Mouse (Mus musculus): Measurements from ENCODE around the gene 2010003K11Rik. TPM values are rescaled to one million over a fixed set of nuclear protein-coding genes. Genes with fewer than 3 reads are reported as not detected.

2010003K11Rik gene
- polyA plus RNA-seq, 1 experiment from 2014 or later, result not detected

DNA sequence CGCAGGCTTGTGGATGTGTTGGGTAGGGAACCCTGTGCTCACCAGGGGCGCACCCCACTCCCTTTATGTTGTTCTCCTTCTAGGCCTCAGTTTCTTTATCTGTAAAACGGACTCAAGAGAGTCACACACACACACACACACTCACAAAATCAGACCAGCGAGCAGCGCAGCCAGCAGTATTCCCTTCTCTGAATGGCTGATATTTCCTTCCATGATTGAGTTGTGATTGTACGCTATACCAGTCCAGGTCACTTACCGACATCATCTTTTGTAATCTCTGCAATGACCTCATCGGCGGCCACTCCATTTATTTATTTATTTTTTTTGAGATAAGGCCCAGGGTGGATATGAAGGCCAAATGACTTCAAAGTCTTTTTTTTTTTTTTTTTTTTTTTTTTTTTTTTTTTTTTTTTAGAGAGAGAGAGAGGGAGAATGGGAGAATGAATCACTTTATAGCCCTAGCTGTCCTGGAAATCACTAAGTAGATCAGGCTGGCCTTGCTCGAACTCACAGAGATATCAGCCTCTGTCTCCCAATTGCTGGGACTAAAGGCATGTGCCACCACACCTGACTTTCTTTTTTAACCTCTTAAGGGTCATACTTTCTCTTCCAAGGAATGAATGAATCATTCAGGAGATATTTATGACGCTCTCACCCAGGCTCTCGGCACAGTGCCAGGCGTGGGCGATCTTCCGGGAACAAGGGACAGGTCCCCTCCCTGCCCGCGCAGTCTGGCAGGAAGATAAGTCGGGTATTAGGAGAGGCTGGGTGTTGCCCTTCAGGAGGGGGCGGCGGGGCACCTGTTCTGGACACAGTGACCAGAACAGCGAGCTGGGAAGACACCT, 20.8 kb downstream of the 2010003K11Rik start, which contains the start of gene Syt12:
Gene Syt12, minus strand, starts transcription at position 103 of the 845 bp plus-strand sequence.
- 9% methylated on average over 21 of the region's 21 CpGs for WGBS
- H3K4me1 ChIP-seq (replicated peaks), result peaks cover 17% of the 10 kb centered on the region
- H3K9ac ChIP-seq, result peak within 1 kb of the TSS; percentile 42
- ATAC-seq (replicated peaks; ENCODE audit: insufficient number of reproducible peaks, insufficient read depth, low FRiP score, low read depth), result 0 out of 2 replicates have a peak, but pooled peaks have one; percentile 23
- peak within 1 kb of the TSS; percentile 54 for H3K4me3 ChIP-seq
- H3K27ac ChIP-seq, result no peak within 1 kb of the TSS
- no peaks in the 10 kb centered on the region for H3K9me3 ChIP-seq (replicated peaks)
- peaks cover 31% of the 10 kb centered on the region for H3K27me3 ChIP-seq
- peak within 1 kb of the TSS; percentile 94 for H3K4me2 ChIP-seq
- H3K36me3 ChIP-seq, result no peaks in the 10 kb centered on the region

- Histone ChIP-seq H3K36me3 (no peaks in the 10 kb centered on the region), H3K9me3 (replicated peaks) (no peaks in the 10 kb centered on the region), H3K4me2 (peak overlapping the region; percentile 94), H3K4me1 (replicated peaks) (peaks cover 17% of the 10 kb centered on the region), H3K4me3 (peak overlapping the region; percentile 54), H3K27me3 (peaks cover 31% of the 10 kb centered on the region), H3K27ac (no peak overlapping the region), H3K9ac (peak overlapping the region; percentile 42)
- ATAC-seq (replicated peaks; ENCODE audit: insufficient number of reproducible peaks, insufficient read depth, low FRiP score, low read depth), result peak; percentile 67
- WGBS, result 1% methylated on average over 70 of the region's 70 CpGs
These were observed 21.7 kb downstream of the 2010003K11Rik start for GRCm38 (mm10) chr19:4476601-4477257.

DNA sequence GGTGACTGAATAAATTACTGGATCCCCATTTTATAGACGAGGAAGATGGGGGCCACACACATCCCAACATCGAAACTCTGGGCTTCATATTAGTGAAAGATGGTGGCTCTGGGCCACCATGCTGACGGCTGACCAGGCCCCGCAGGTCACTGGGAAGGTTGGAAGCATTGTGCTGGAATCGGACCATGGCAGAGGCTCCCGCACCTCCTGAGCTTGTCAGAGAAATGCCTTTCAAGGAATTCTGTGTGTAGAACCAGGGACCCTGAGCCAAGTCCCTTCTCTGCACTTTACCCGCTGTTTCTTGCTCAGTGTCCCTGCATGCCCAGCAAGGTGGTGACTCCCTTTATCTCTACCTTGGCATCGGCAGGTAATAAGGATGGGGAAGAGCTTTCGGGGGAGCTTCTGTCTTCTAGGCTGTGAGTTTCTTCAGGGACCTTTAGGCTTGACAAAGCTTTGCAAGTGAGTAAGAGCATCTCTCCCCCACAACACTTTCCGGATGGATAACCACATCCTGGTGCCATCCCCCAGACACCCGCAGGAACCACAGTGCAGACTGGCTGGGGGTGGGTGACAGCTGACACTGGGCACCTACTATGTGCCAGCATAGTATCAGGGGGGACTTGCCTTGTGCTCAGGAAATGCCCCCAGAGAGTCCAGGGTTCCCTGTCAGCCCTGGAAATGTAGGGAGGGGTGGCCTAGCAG, 23.0 kb downstream of the 2010003K11Rik start:
- 76% methylated on average over 11 of the region's 11 CpGs for WGBS
- Histone ChIP-seq H3K9ac (no peak overlapping the region), H3K4me3 (no peak overlapping the region), H3K4me1 (replicated peaks) (peaks cover 17% of the 10 kb centered on the region), H3K27ac (no peak overlapping the region), H3K36me3 (no peaks in the 10 kb centered on the region), H3K4me2 (no peak overlapping the region), H3K9me3 (replicated peaks) (no peaks in the 10 kb centered on the region), H3K27me3 (peaks cover 31% of the 10 kb centered on the region)
- no peak for ATAC-seq (replicated peaks; ENCODE audit: insufficient number of reproducible peaks, insufficient read depth, low FRiP score, low read depth)

DNA sequence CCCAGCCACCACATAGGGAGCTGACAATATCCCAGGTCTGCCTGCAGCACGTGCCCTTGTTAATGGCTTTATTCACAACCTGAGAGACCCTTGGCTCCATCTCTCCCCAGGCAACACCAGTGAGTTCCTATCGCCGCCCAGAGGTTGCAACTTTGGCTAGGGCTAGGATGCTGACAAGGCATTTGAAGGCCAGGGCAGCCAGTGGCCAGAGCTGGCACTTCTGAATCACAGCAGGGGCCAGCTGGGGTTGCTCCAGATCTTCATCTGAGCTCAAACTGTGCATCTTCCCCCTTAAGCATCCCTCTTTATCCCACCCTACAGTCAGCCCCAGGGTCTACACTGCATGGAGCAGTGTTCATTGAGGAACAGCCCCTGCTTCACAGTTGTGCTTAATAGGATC, 23.6 kb downstream of the 2010003K11Rik start:
- Histone ChIP-seq H3K27ac (no peak overlapping the region), H3K4me1 (replicated peaks) (peaks cover 17% of the 10 kb centered on the region), H3K9ac (no peak overlapping the region), H3K9me3 (replicated peaks) (no peaks in the 10 kb centered on the region), H3K27me3 (peaks cover 31% of the 10 kb centered on the region), H3K4me2 (no peak overlapping the region), H3K36me3 (no peaks in the 10 kb centered on the region), H3K4me3 (no peak overlapping the region)
- WGBS, result 52% methylated on average over 3 of the region's 3 CpGs
- no peak for ATAC-seq (replicated peaks; ENCODE audit: insufficient number of reproducible peaks, insufficient read depth, low FRiP score, low read depth)

DNA sequence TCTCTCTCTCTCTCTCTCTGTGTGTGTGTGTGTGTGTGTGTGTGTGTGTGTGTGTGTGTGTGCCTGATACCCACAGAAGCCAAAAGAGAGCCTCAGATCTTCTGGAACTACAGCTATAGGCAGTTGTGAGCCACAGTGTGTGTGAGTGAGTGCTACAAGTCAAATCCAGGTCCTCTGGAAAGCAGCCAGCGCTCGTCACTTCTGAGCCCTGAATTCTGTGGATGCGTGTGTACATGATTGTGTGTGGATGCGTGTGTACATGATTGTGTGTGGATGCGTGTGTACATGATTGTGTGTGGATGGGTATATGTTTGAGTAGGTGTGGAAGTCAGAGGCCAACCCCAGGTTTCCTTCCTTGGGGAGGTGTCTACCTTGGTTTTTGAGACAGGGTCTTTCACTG, 24.8 kb downstream of the 2010003K11Rik start:
- Histone ChIP-seq H3K9me3 (replicated peaks) (no peaks in the 10 kb centered on the region), H3K27me3 (peaks cover 34% of the 10 kb centered on the region)
- no peak for ATAC-seq (replicated peaks; ENCODE audit: insufficient number of reproducible peaks, insufficient read depth, low FRiP score, low read depth)

DNA sequence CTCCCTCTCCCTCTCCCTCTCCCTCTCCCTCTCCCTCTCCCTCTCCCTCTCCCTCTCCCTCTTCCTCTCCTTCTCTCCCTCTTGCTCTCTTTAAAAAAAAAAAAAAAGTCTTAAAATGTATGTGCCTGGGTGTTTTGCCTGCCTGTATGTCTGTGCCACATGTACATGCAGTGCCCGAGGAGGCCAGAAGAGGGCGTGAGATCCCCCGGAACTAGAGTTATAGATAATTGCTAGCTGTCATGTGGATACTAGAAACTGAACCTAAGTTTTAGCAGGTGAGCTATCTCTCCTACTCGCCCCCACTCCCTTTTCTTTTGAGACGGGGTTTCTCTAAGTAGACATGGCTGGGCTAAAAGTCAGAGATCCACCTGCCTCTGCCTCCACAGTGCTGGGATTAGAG, 30.0 kb downstream of the 2010003K11Rik start:
- Histone ChIP-seq H3K4me3 (no peak overlapping the region), H3K4me1 (replicated peaks) (no peaks in the 10 kb centered on the region), H3K9ac (no peak overlapping the region), H3K27me3 (peaks cover 3% of the 10 kb centered on the region; the same call in 1 of the 2 replicates), H3K4me2 (no peak overlapping the region), H3K9me3 (replicated peaks) (no peaks in the 10 kb centered on the region), H3K27ac (no peak overlapping the region), H3K36me3 (no peaks in the 10 kb centered on the region)
- WGBS, result 31% methylated on average over 5 of the region's 5 CpGs
- ATAC-seq (replicated peaks; ENCODE audit: insufficient number of reproducible peaks, insufficient read depth, low FRiP score, low read depth), result no peak

More for the DNA sequence above, 24.8 kb downstream of the 2010003K11Rik start:
- WGBS, result 83% methylated on average over 5 of the region's 5 CpGs
- Histone ChIP-seq H3K9ac (no peak overlapping the region), H3K4me3 (no peak overlapping the region), H3K36me3 (no peaks in the 10 kb centered on the region), H3K4me2 (no peak overlapping the region), H3K4me1 (replicated peaks) (peaks cover 17% of the 10 kb centered on the region), H3K27ac (no peak overlapping the region)

DNA sequence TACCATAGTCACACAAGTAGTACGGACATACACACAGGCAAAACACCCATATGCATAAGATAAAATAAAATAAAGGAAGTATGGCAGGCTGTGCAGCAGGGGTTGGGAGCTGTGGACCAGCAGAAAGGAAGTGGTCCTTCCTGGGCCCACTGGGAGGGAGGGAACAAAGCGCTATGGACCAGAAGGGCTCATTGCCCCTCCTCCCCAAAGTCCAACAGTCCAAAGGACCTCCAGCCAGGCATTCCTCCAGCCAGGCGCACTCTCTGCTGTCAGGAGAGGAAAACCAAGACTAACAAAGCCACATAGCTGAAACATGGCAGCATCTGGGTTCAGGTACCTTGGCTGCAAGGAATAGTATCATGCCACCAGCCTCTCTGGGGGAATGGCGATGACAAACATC, 33.7 kb downstream of the 2010003K11Rik start:
- 85% methylated on average over 4 of the region's 4 CpGs for WGBS
- Histone ChIP-seq H3K36me3 (no peaks in the 10 kb centered on the region), H3K4me3 (no peak overlapping the region), H3K4me2 (no peak overlapping the region), H3K9me3 (replicated peaks) (no peaks in the 10 kb centered on the region), H3K4me1 (replicated peaks) (no peaks in the 10 kb centered on the region), H3K27ac (no peak overlapping the region), H3K9ac (no peak overlapping the region), H3K27me3 (0 out of 2 replicates have a peak, but pooled peaks cover 3% of the 10 kb centered on the region)
- ATAC-seq (replicated peaks; ENCODE audit: insufficient number of reproducible peaks, insufficient read depth, low FRiP score, low read depth), result no peak

DNA sequence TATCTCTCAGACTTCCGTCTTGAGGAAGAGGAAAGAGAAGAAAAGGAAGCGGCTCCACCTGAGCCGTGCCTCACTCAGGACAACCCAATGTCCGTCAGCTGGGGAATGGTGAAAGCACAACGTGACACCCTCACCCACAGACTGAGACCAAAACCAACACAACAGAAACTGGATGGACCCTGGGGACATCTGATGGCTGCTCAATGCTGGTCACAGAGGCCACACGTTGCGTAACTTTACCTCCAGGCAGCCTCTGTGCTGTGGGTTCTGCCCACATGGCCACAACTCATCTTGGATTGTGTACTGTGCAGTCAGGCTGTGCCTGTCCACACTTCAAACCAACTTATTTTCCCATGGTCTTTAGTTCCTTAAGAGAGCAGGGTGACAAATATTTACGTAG, 36.4 kb downstream of the 2010003K11Rik start:
- no peak overlapping the region for H3K9ac ChIP-seq
- H3K9me3 ChIP-seq (replicated peaks), result no peaks in the 10 kb centered on the region
- no peaks in the 10 kb centered on the region for H3K36me3 ChIP-seq
- H3K4me3 ChIP-seq, result no peak overlapping the region
- H3K4me1 ChIP-seq (replicated peaks), result no peaks in the 10 kb centered on the region
- H3K27ac ChIP-seq, result no peak overlapping the region
- no peak for ATAC-seq (replicated peaks; ENCODE audit: insufficient number of reproducible peaks, insufficient read depth, low FRiP score, low read depth)
- no peak overlapping the region for H3K4me2 ChIP-seq
- 68% methylated on average over 8 of the region's 8 CpGs for WGBS
- no peaks in the 10 kb centered on the region for H3K27me3 ChIP-seq

GRCm38 (mm10) chr19:4456227-4456626, 42.2 kb downstream of the 2010003K11Rik start:
- no peak for ATAC-seq (replicated peaks; ENCODE audit: insufficient number of reproducible peaks, insufficient read depth, low FRiP score, low read depth)
- H3K4me2 ChIP-seq, result no peak overlapping the region
- no peak overlapping the region for H3K9ac ChIP-seq
- no peak overlapping the region for H3K27ac ChIP-seq
- H3K36me3 ChIP-seq, result no peaks in the 10 kb centered on the region
- 14% methylated on average over 11 of the region's 11 CpGs for WGBS
- 0 out of 2 replicates have a peak, but pooled peaks cover 7% of the 10 kb centered on the region for H3K27me3 ChIP-seq
- peaks cover 7% of the 10 kb centered on the region; the same call in 1 of the 2 replicates for H3K4me1 ChIP-seq (replicated peaks)
- H3K9me3 ChIP-seq (replicated peaks), result no peaks in the 10 kb centered on the region
- no peak overlapping the region for H3K4me3 ChIP-seq

GRCm38 (mm10) chr19:4455071-4455800, 43.1 kb downstream of the 2010003K11Rik start:
- Histone ChIP-seq H3K4me2 (no peak overlapping the region), H3K4me3 (no peak overlapping the region), H3K4me1 (replicated peaks) (peaks cover 7% of the 10 kb centered on the region; the same call in 1 of the 2 replicates), H3K9me3 (replicated peaks) (no peaks in the 10 kb centered on the region), H3K36me3 (no peaks in the 10 kb centered on the region), H3K9ac (no peak overlapping the region), H3K27me3 (0 out of 2 replicates have a peak, but pooled peaks cover 7% of the 10 kb centered on the region), H3K27ac (no peak overlapping the region)
- 73% methylated on average over 15 of the region's 15 CpGs for WGBS
- ATAC-seq (replicated peaks; ENCODE audit: insufficient number of reproducible peaks, insufficient read depth, low FRiP score, low read depth), result no peak
